Mouse (Mus musculus) heart, embryonic 16.5 days (tissue): ENCODE data around the gene Adgrg3. TPM values are rescaled to one million over a fixed set of nuclear protein-coding genes. Genes with fewer than 3 reads are reported as not detected.
"Not testable (repeated sequence)": the region's sequence is repeated elsewhere in the genome, so short reads cannot be mapped to it uniquely, and the experiment has no call there.

Experiments
- ATAC-seq: fragments of 200-750 bp; cut with Nextera tagmentation; replicated peaks from 2 replicates; pipeline ENCODE4 v1.8.0; 2017; ENCODE audit warnings: moderate number of reproducible peaks; ENCODE audit not compliant: insufficient read depth, low FRiP score; ENCODE audit errors: extremely low read depth
- H3K27ac ChIP-seq: fragments of 300-500 bp; sonication (generic); 2 replicates; pipeline ENCODE4 v1.5.1; 2014; ENCODE audit warnings: mild to moderate bottlenecking, low read length, control low read depth, moderate library complexity
- H3K27me3 ChIP-seq: fragments of 300-500 bp; sonication (generic); 2 replicates; pipeline ENCODE4 v1.6.1; 2014; ENCODE audit warnings: low read length, mixed read lengths; ENCODE audit not compliant: control insufficient read depth, insufficient read depth
- H3K36me3 ChIP-seq: fragments of 300-500 bp; sonication (generic); 2 replicates; pipeline ENCODE4 v1.6.1; 2014; ENCODE audit not compliant: control insufficient read depth, insufficient read depth
- H3K4me1 ChIP-seq: fragments of 300-500 bp; sonication (generic); 2 replicates; pipeline ENCODE4 v1.6.1; 2014; ENCODE audit warnings: low read length, mixed read lengths; ENCODE audit not compliant: control insufficient read depth, insufficient read depth
- H3K4me2 ChIP-seq: fragments of 300-500 bp; sonication (generic); 2 replicates; pipeline ENCODE4 v1.6.1; 2014; ENCODE audit warnings: low read depth, mild to moderate bottlenecking, control low read depth, low read length
- H3K4me3 ChIP-seq: fragments of 300-500 bp; sonication (generic); 2 replicates; pipeline ENCODE4 v1.5.1; 2014; ENCODE audit warnings: mild to moderate bottlenecking, control low read depth, low read length
- H3K9ac ChIP-seq: fragments of 300-500 bp; sonication (generic); 2 replicates; pipeline ENCODE4 v1.6.1; 2014; ENCODE audit warnings: low read length, control low read depth
- H3K9me3 ChIP-seq: fragments of 300-500 bp; sonication (generic); replicated peaks from 2 replicates; pipeline ENCODE4 v1.6.1; 2016; ENCODE audit warnings: low read length; ENCODE audit not compliant: control insufficient read depth
- WGBS: fragments of 180-500 bp; shearing (Covaris S2); extraction: QIAGEN DNeasy Blood & Tissue Kit; methylation state at CpG from one replicate; pipeline ENCODE4 v1.1.7; 2014; 5-methylcytosine and 5-hydroxymethylcytosine counted together
- polyA plus RNA-seq: library from polyadenylated mRNA; unstranded; fragments of >200 nt; fragmentation: Nextera tagmentation; extraction: Ambion mirVana; gene quantifications from 2 replicates; pipeline ENCODE4 v1.2.1, GENCODE M21; 2015

Adgrg3 gene
- polyA plus RNA-seq, 1 experiment from 2014 or later: 5.2 TPM

GRCm38 (mm10) chr8:95025421-95025820 is 7.9 kb downstream of the Adgrg3 start:
- H3K4me2 ChIP-seq: no peak overlapping the region
- H3K36me3 ChIP-seq: no peaks in the 10 kb centered on the region
- no peak overlapping the region for H3K9ac ChIP-seq
- WGBS: 74% methylated on average over 2 of the region's 2 CpGs
- H3K4me1 ChIP-seq: no peaks in the 10 kb centered on the region
- H3K27me3 ChIP-seq: no peaks in the 10 kb centered on the region
- peaks cover 6% of the 10 kb centered on the region for H3K9me3 ChIP-seq
- no peak overlapping the region for H3K4me3 ChIP-seq
- H3K27ac ChIP-seq: no peak overlapping the region
- no peak for ATAC-seq

GRCm38 (mm10) chr8:95028391-95028790 is 10.9 kb downstream of the Adgrg3 start:
- not testable (repeated sequence) for ATAC-seq, H3K9ac ChIP-seq, H3K27ac ChIP-seq

GRCm38 (mm10) chr8:95037106-95037925 is 19.8 kb downstream of the Adgrg3 start:
- Histone ChIP-seq H3K27ac (no peak overlapping the region), H3K9ac (no peak overlapping the region), H3K27me3 (no peaks in the 10 kb centered on the region), H3K9me3 (no peaks in the 10 kb centered on the region), H3K4me2 (no peak overlapping the region), H3K36me3 (no peaks in the 10 kb centered on the region), H3K4me3 (no peak overlapping the region), H3K4me1 (0 out of 2 replicates have a peak, but pooled peaks cover 3% of the 10 kb centered on the region)
- peak; percentile 60 for ATAC-seq
- 52% methylated on average over 7 of the region's 7 CpGs for WGBS

More at GRCm38 (mm10) chr8:95028391-95028790, 10.9 kb downstream of the Adgrg3 start:
- H3K9me3 ChIP-seq, H3K36me3 ChIP-seq, H3K4me1 ChIP-seq, H3K4me2 ChIP-seq, H3K4me3 ChIP-seq, H3K27me3 ChIP-seq: not testable (repeated sequence)
- WGBS: 52% methylated on average over 7 of the region's 7 CpGs

GRCm38 (mm10) chr8:95041883-95042784 is 24.6 kb downstream of the Adgrg3 start:
- no peaks in the 10 kb centered on the region for H3K27me3 ChIP-seq
- H3K9ac ChIP-seq: no peak overlapping the region
- no peaks in the 10 kb centered on the region for H3K9me3 ChIP-seq
- 61% methylated on average over 6 of the region's 6 CpGs for WGBS
- no peak overlapping the region for H3K4me2 ChIP-seq
- no peak overlapping the region for H3K4me3 ChIP-seq
- 0 out of 2 replicates have a peak, but pooled peaks cover 2% of the 10 kb centered on the region for H3K4me1 ChIP-seq
- no peaks in the 10 kb centered on the region for H3K36me3 ChIP-seq
- ATAC-seq: no peak
- H3K27ac ChIP-seq: no peak overlapping the region

GRCm38 (mm10) chr8:95044811-95045210 is 27.3 kb downstream of the Adgrg3 start:
- Histone ChIP-seq H3K9me3 (no peaks in the 10 kb centered on the region), H3K9ac (no peak overlapping the region), H3K4me3 (no peak overlapping the region), H3K36me3 (no peaks in the 10 kb centered on the region), H3K4me1 (no peaks in the 10 kb centered on the region), H3K27me3 (no peaks in the 10 kb centered on the region), H3K4me2 (no peak overlapping the region), H3K27ac (no peak overlapping the region)
- WGBS: 58% methylated on average over 4 of the region's 4 CpGs
- no peak for ATAC-seq

GRCm38 (mm10) chr8:95046982-95047381 is 29.5 kb downstream of the Adgrg3 start:
- Histone ChIP-seq H3K36me3 (no peaks in the 10 kb centered on the region), H3K4me2 (no peak overlapping the region), H3K9me3 (no peaks in the 10 kb centered on the region), H3K4me3 (no peak overlapping the region), H3K27ac (no peak overlapping the region), H3K4me1 (no peaks in the 10 kb centered on the region), H3K9ac (no peak overlapping the region), H3K27me3 (no peaks in the 10 kb centered on the region)
- ATAC-seq: 0 out of 2 replicates have a peak, but pooled peaks have one; percentile 32
- WGBS: 56% methylated on average over 3 of the region's 3 CpGs

- Histone ChIP-seq H3K9me3 (no peaks in the 10 kb centered on the region), H3K4me3 (no peak overlapping the region), H3K9ac (no peak overlapping the region), H3K4me1 (no peaks in the 10 kb centered on the region), H3K4me2 (no peak overlapping the region), H3K36me3 (no peaks in the 10 kb centered on the region), H3K27ac (no peak overlapping the region), H3K27me3 (no peaks in the 10 kb centered on the region)
- ATAC-seq: no peak
- 62% methylated on average over 6 of the region's 6 CpGs for WGBS
Observed at GRCm38 (mm10) chr8:95047884-95048680, 30.6 kb downstream of the Adgrg3 start.

- Histone ChIP-seq H3K4me3 (no peak overlapping the region), H3K9ac (no peak overlapping the region), H3K4me1 (no peaks in the 10 kb centered on the region), H3K27me3 (no peaks in the 10 kb centered on the region), H3K27ac (no peak overlapping the region), H3K9me3 (no peaks in the 10 kb centered on the region), H3K4me2 (no peak overlapping the region), H3K36me3 (no peaks in the 10 kb centered on the region)
- WGBS: 46% methylated on average over 2 of the region's 2 CpGs
- no peak for ATAC-seq
Observed at GRCm38 (mm10) chr8:95049636-95050035, 32.1 kb downstream of the Adgrg3 start.
